In the genomic region with DNA sequence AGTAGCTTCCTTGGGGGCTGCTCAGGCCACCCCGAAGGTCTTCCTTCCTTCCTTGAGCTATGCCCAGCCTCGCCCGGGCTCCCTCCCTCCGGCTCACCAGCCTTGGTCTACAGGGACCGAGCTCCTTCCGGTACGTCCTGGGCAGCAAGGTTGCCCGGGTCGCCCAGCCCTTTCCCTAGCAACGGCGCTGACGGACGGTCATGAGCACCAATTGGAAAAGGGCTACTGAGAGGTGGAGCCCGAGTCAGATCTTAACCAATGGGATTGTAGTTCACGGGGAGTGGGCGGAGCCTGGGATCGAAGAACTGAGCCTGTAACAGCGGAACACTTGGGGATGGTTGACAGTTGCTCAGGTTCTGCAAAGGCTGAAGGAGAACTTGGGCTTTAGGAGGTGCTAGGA, we compare ENCODE assay signal across 7 mouse cellular contexts. TPM values are rescaled to one million over a fixed set of nuclear protein-coding genes. Genes with fewer than 3 reads are reported as not detected.
A peak's percentile ranks its signal among the peaks of the same experiment; 100 is the strongest.
DNase-seq lines count a peak whose midpoint lies in the region; ATAC-seq and TF ChIP-seq lines count a peak whose summit lies in the region.

Tldc1 (minus strand) TSS at position 154 of the 400 bp plus-strand sequence.

- peak within 1 kb of the TSS; percentile 90 for H3K27ac ChIP-seq in embryonic facial prominence, embryonic 10.5 days (replicated peaks)
- H3K27ac ChIP-seq in intestine, postnatal 0 days (ENCODE audit: low read depth, low read length), result peak within 1 kb of the TSS; percentile 60
- H3K27ac ChIP-seq in midbrain, embryonic 12.5 days (replicated peaks), result peak within 1 kb of the TSS; percentile 84
- H3K27ac ChIP-seq in small intestine, adult 2 months (ENCODE audit: insufficient read depth, low read depth, low read length), result peak within 1 kb of the TSS; percentile 53

- peak within 1 kb of the TSS; percentile 70 for H3K4me3 ChIP-seq in embryonic facial prominence, embryonic 10.5 days
- peak within 1 kb of the TSS; percentile 55 for H3K4me3 ChIP-seq in intestine, postnatal 0 days (ENCODE audit: low read depth, low read length)
- peak within 1 kb of the TSS; percentile 61 for H3K4me3 ChIP-seq in midbrain, embryonic 12.5 days
- peak within 1 kb of the TSS; percentile 72 for H3K4me3 ChIP-seq in small intestine, adult 2 months (ENCODE audit: low read depth, low read length)

- peak; percentile 95 for ATAC-seq in intestine, postnatal 0 days
- ATAC-seq in midbrain, embryonic 12.5 days (ENCODE audit: low FRiP score, low read depth), result peak; percentile 98

- intact Hi-C loops in left cerebral cortex, postnatal 4 days (cut with DNase I), result loop anchor here (5.0 to 10.0 kb wide), 2 partner anchors 91 to 343 kb away; partner anchors contain the start of gene Osgin1

- peaks cover 38% of the 10 kb centered on the region for H3K4me1 ChIP-seq in embryonic facial prominence, embryonic 10.5 days
- H3K4me1 ChIP-seq in intestine, postnatal 0 days (replicated peaks; ENCODE audit: control insufficient read depth, insufficient read depth, low read length), result peaks cover 6% of the 10 kb centered on the region
- peaks cover 18% of the 10 kb centered on the region for H3K4me1 ChIP-seq in midbrain, embryonic 12.5 days
- H3K4me1 ChIP-seq in small intestine, adult 2 months (ENCODE audit: control insufficient read depth, insufficient read depth, insufficient read length, low read length), result peaks cover 20% of the 10 kb centered on the region

- peak; percentile 97 for TF ChIP-seq POLR2A in small intestine, adult 2 months (IDR thresholded peaks at IDR 0.05; ENCODE audit: low read depth, low read length)

- H3K9ac ChIP-seq in intestine, postnatal 0 days (ENCODE audit: low read depth, low read length), result peak within 1 kb of the TSS; percentile 60
- peak within 1 kb of the TSS; percentile 75 for H3K9ac ChIP-seq in midbrain, embryonic 12.5 days (replicated peaks)

- DNase-seq in adrenal gland, postnatal 10 days, result peak; percentile 100
- peak; percentile 99 for DNase-seq in embryonic facial prominence, embryonic 10.5 days (ENCODE audit: low spot score)
- DNase-seq in gonadal fat pad, adult 2 months (ENCODE audit: low read depth), result peak; percentile 88
- peak; percentile 99 for DNase-seq in left cerebral cortex, postnatal 4 days

- TF ChIP-seq CTCF in intestine, postnatal 0 days (IDR thresholded peaks at IDR 0.05; ENCODE audit: low read depth), result no peak
- TF ChIP-seq CTCF in small intestine, adult 2 months (IDR thresholded peaks at IDR 0.05; ENCODE audit: extremely low read depth, insufficient read length, insufficient replicate concordance, low read depth, low read length), result no peak

- no peaks in the 10 kb centered on the region for H3K9me3 ChIP-seq in embryonic facial prominence, embryonic 10.5 days
- no peaks in the 10 kb centered on the region for H3K9me3 ChIP-seq in intestine, postnatal 0 days (ENCODE audit: control insufficient read depth)
- no peaks in the 10 kb centered on the region for H3K9me3 ChIP-seq in midbrain, embryonic 12.5 days

- H3K4me2 ChIP-seq in intestine, postnatal 0 days (replicated peaks; ENCODE audit: low read depth), result peak within 1 kb of the TSS; percentile 76
- H3K4me2 ChIP-seq in midbrain, embryonic 12.5 days (replicated peaks), result peak within 1 kb of the TSS; percentile 88

- H3K27me3 ChIP-seq in embryonic facial prominence, embryonic 10.5 days (replicated peaks; ENCODE audit: low read depth, poor library complexity, severe bottlenecking), result no peaks in the 10 kb centered on the region
- H3K27me3 ChIP-seq in intestine, postnatal 0 days (replicated peaks; ENCODE audit: control insufficient read depth, insufficient read depth, low read length), result no peaks in the 10 kb centered on the region
- H3K27me3 ChIP-seq in midbrain, embryonic 12.5 days, result 0 out of 2 replicates have a peak, but pooled peaks cover 9% of the 10 kb centered on the region
- H3K27me3 ChIP-seq in small intestine, adult 2 months (ENCODE audit: control insufficient read depth, insufficient read depth, low read length), result no peaks in the 10 kb centered on the region

- H3K36me3 ChIP-seq in embryonic facial prominence, embryonic 10.5 days (replicated peaks), result no peaks in the 10 kb centered on the region
- no peaks in the 10 kb centered on the region for H3K36me3 ChIP-seq in intestine, postnatal 0 days (ENCODE audit: control insufficient read depth, insufficient read depth)
- no peaks in the 10 kb centered on the region for H3K36me3 ChIP-seq in midbrain, embryonic 12.5 days
- no peaks in the 10 kb centered on the region for H3K36me3 ChIP-seq in small intestine, adult 2 months (ENCODE audit: control insufficient read depth, insufficient read depth, low read length)

- WGBS in embryonic facial prominence, embryonic 10.5 days, result under 1% methylated on average over 18 of the region's 18 CpGs
- WGBS in intestine, postnatal 0 days, result 0% methylated on average over 18 of the region's 18 CpGs
- under 1% methylated on average over 18 of the region's 18 CpGs for WGBS in midbrain, embryonic 12.5 days
- WGBS in small intestine, adult 2 months, result under 1% methylated on average over 18 of the region's 18 CpGs

RNA-seq across cellular contexts. Expression of gene Tldc1, which starts in this region (rescaled TPM):
- total RNA-seq in adrenal gland, postnatal 10 days (2021), result 10 to 100 TPM in 1 of 2 experiments, 1 to 10 TPM in 1; 8.7 to 12.0 TPM
- polyA plus RNA-seq in embryonic facial prominence, embryonic 10.5 days (2016; fragmentation: Nextera tagmentation; extraction: Ambion mirVana), result 12.8 and 14.5 TPM in 2 replicates
- 9.9 and 12.8 TPM in 2 replicates for polyA plus RNA-seq in gonadal fat pad, adult 2 months (2012; rRNA removed)
- polyA plus RNA-seq in intestine, postnatal 0 days (2015; fragmentation: Nextera tagmentation; extraction: Ambion mirVana), result 7.7 and 8.4 TPM in 2 replicates
- 10 to 100 TPM; 15.0 to 16.7 TPM for total RNA-seq in left cerebral cortex, postnatal 4 days (2021)
- polyA plus RNA-seq in midbrain, embryonic 12.5 days (2016; fragmentation: Nextera tagmentation; extraction: Ambion mirVana), result 10.3 and 13.3 TPM in 2 replicates
- polyA plus RNA-seq in small intestine, adult 2 months (2012; rRNA removed), result 4.6 and 7.4 TPM in 2 replicates

Comparison
In these comparisons a context has a peak if more than half of its experiments do, and no peak if none do; other contexts are left out.
1. Peak in every context shown above with its lines: DNase-seq, ATAC-seq, H3K4me3 ChIP-seq and H3K27ac ChIP-seq.